Mouse (Mus musculus): Measurements from ENCODE around the gene Gm5431.
"Not testable (repeated sequence)": the region's sequence is repeated elsewhere in the genome, so short reads cannot be mapped to it uniquely, and the experiment has no call there.

Gm5431 gene

DNA sequence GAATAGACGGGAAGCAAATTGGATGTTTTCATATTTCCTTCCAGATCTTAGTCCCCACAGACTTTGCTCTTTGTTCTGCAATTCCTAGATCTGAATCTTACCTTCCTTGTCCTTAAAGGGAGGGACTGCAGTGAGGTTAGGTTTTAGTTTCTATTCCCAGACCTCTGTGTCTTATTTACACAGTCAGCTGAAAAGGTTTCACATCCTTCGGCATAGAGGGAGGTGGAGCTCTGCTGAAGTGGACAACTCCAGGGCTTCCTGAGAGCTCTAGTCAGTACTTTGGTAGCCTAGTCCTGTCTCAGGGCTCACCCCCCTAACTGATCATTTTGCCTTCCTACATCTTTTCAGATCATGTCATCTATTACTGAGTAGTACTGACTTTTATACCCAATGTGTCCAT is at the start of gene Gm5431:
TSS of gene Gm5431 (minus strand) at position 194 of the 400 bp plus-strand sequence.
- no peak for DNase-seq (ENCODE audit: extremely low spot score, low read depth, low spot score)

DNA sequence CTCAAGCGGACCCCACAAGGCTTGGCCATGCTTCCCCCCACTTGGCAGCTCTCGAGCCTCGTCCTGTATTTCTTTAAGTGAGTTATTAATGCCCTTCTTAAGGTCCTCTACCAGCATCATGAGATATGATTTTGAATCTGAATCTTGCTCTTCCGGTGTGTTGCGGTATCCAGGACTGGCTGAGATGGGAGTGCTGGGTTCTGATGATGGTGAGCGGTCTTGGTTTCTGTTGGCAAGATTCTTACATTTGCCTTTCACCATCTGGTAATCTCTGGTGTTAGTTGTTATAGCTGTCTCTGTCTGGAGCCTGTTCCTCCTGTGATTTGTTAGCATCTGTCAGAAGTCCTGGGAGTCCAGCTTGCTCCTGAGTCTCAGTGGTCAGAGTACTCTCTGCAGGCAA is 44.1 kb upstream of the Gm5431 start, which contains the start of gene Psme2b:
TSS of gene Psme2b (minus strand) at position 101 of the 400 bp plus-strand sequence.
- DNase-seq (ENCODE audit: extremely low spot score, low read depth, low spot score): not testable (repeated sequence)

DNA sequence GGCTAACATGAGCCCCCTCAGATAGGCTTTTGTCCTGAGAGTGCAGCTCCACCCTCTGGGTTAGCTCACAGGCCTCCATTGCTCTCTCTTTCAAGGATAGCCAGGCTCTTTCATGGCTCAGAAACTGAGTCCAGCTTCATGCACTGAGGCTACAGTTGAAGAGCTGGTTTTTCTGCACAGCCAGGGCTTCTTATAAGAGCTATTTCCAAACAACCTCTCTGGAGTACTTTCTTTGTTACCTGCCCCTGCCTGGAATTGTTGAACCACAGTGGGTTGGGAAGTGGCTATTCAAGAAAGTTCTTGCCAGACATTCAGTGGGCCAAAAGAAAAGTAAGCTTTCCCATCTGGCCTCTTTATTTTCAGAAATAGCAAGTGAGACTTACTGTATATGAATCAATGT is 37.3 kb upstream of the Gm5431 start:
- not testable (repeated sequence) for DNase-seq (ENCODE audit: extremely low spot score, low read depth, low spot score)

GRCm38 (mm10) chr11:48935291-48935690 is 33.3 kb upstream of the Gm5431 start:
- DNase-seq (ENCODE audit: extremely low spot score, low read depth, low spot score): not testable (repeated sequence)

GRCm38 (mm10) chr11:48933923-48934322 is 31.9 kb upstream of the Gm5431 start:
- not testable (repeated sequence) for DNase-seq (ENCODE audit: extremely low spot score, low read depth, low spot score)

DNA sequence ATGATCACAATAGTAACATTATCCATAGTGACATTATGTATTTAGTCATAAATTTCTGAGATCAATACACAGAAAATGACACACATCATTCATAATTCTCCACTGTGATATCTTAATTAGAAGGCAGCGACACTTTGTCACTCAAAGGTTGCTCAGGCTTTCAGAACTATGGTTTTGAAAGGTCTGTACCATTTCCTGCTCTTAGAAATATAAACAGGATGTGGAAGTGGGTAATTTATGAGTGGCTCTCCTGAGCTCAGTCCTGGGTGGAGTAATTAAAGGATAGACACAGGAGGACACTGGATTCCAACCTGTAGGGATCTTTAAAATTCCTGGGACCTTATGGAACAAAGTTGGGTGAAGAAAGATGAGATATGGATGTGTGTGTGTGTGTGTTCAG is 31.4 kb upstream of the Gm5431 start:
- not testable (repeated sequence) for DNase-seq (ENCODE audit: extremely low spot score, low read depth, low spot score)

GRCm38 (mm10) chr11:48928068-48928467 is 26.1 kb upstream of the Gm5431 start:
- DNase-seq (ENCODE audit: extremely low spot score, low read depth, low spot score): not testable (repeated sequence)

- DNase-seq (ENCODE audit: extremely low spot score, low read depth, low spot score): not testable (repeated sequence)
These were observed 24.4 kb upstream of the Gm5431 start for GRCm38 (mm10) chr11:48926437-48926836.

DNA sequence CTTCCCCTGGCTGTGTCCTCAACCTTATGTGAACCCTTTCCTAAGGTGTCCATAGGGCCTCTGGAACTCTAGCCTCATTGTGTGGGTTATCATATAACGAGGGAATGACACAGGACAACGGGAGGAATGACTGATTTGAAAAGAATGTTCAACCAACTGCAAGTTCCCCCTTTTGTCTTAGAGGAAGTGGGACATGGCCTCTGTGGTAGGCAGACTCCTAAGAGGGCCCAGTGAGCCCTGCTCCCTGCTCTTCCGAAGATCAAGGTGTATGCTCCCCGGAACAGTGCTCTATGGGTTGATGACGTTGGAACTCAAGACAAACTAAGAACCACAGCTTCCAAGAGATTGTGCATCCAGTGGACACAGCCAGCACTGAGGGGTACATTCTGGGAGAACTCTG is 21.8 kb upstream of the Gm5431 start:
- DNase-seq (ENCODE audit: extremely low spot score, low read depth, low spot score): not testable (repeated sequence)

- no peak for DNase-seq (ENCODE audit: extremely low spot score, low read depth, low spot score)
These were observed 16.4 kb upstream of the Gm5431 start for GRCm38 (mm10) chr11:48918380-48918779.

- DNase-seq (ENCODE audit: extremely low spot score, low read depth, low spot score): no peak
These were observed 11.6 kb upstream of the Gm5431 start for GRCm38 (mm10) chr11:48913611-48914010.

DNA sequence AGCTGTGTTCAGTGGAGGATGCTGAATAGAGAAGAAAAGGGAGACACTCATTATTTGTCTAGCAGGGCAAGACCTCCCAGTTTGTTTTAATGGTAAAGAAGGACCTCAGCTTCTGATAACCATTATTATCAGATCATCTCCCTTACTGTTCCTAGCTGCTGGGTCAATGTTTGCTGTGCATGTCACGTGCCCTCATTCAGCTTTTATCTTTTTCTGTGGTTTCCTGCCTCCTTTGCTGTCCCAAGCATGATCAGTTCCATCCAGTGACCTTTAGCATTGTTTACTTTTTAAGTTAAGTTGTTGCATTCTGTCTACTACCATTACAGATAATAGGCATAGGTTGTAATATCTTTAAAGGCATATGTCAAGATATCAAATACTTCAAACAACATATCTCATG is 6.4 kb upstream of the Gm5431 start:
- DNase-seq (ENCODE audit: extremely low spot score, low read depth, low spot score): no peak

- not testable (repeated sequence) for DNase-seq (ENCODE audit: extremely low spot score, low read depth, low spot score)
These were observed 465 bp downstream of the Gm5431 start for GRCm38 (mm10) chr11:48901567-48901930.

GRCm38 (mm10) chr11:48900654-48901566 is 1.1 kb downstream of the Gm5431 start:
- DNase-seq (ENCODE audit: extremely low spot score, low read depth, low spot score): not testable (repeated sequence)

- DNase-seq (ENCODE audit: extremely low spot score, low read depth, low spot score): no peak
These were observed 3.1 kb downstream of the Gm5431 start for GRCm38 (mm10) chr11:48898812-48899431.

DNA sequence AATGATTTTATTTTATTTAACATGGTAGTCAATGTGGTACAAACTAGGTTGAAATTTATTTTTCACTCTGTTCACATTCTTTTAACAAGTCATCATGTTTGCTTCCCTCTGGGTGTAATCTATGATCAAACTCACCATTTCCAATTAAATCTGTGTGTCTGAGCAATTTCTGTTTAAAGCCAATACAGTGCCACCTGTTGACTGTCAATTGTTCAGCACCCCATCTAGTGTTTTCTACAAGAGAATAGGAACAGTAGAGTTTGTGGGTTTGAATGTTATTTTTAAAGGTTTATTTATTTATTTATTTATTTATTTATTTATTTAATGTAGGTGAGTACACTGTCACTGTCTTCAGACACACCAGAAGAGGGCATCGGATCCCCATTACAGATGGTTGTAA is 25.3 kb downstream of the Gm5431 start:
- no peak for DNase-seq (ENCODE audit: extremely low spot score, low read depth, low spot score)

- DNase-seq (ENCODE audit: extremely low spot score, low read depth, low spot score): not testable (repeated sequence)
These were observed 26.6 kb downstream of the Gm5431 start for GRCm38 (mm10) chr11:48875343-48875837.

- DNase-seq (ENCODE audit: extremely low spot score, low read depth, low spot score): no peak
These were observed 27.5 kb downstream of the Gm5431 start for GRCm38 (mm10) chr11:48874465-48874864.

DNA sequence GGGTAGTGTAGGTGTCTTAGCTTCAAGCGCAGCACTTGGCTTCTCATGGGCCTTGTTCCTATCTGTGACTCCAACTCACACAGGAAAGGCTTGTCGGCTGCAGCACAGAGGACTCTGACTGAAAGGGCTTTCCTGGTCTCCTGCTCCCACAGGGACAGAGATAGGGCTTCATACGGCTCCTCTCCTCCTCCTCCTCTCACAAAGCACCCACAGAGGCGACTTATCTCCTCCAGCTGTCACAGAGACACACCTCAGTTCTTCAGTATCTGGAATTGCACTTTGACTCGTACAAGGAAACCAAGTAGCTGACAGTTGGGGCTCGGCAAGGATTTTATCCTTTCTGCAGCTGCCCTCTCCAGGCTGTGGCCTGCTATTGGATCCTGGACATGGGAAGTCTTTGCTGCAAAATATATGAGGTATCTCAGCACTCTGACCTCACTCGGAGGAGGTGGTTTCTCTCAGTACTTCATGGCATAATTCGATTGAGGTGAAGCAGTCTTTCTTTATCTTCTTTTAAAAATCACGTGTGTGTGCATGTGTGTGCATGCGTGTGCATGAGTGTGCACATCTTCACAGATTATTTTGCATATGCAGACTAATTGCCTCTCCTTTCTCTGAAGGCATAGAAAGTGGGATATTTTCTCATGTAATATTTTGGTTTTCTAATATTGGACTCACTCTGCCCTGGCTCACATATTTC is 28.3 kb downstream of the Gm5431 start:
- DNase-seq (ENCODE audit: extremely low spot score, low read depth, low spot score): no peak

DNA sequence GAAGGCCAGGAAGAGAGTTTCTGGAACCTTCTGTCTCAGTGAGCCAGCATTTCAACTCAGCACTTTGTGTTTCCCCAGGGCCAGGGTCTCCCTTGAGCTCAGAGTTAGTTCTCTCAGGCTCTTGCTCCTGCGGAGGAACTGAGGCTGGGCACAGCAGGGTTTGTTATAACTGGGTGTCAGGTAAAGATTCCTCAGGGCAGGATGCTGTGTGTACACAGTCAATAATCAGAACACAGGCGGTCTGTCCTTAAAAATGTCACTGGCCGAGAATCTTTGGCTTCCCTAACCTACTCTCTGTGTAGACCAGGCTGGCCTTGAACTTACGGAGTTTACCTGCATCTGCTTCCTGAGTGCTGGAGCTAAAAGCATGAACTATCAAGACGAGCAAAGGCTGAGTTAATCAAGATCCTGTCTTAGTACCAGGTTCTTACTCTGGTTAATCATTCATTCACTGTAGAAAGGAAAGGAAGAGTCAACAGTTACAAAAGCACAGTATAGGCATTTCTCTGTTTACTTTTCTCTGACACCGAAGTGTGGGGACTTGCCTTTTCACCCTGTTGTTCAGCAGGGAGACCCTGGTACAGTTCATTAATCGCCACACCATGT is 29.2 kb downstream of the Gm5431 start:
- no peak for DNase-seq (ENCODE audit: extremely low spot score, low read depth, low spot score)

Data from hindlimb bud, embryonic 11.5 days (tissue).